ENCODE assay signal across 7 mouse cellular contexts in the genomic region with DNA sequence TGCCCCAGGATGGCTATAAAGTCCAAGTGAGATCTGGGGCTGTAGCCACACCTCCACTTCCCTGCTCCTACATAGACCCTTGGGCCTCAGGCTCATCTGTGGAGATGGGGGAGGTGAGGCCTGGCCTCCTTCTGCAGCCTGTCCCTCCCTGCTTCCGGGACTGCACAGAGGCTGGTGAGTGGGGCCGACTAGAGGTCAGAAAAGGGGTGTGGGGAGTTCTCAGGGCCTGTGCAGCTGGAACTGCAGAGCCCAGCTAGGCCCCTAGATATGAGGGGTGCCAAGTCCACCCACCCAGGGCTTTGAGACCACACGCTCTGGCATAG. TPM values are rescaled to one million over a fixed set of nuclear protein-coding genes. Genes with fewer than 3 reads are reported as not detected.
A peak's percentile ranks its signal among the peaks of the same experiment; 100 is the strongest.
DNase-seq lines count a peak whose midpoint lies in the region; ATAC-seq and TF ChIP-seq lines count a peak whose summit lies in the region.

No protein-coding gene starts in this region.

- TF ChIP-seq EP300 in stomach, postnatal 0 days (optimal IDR thresholded peaks at IDR 0.05): no peak

- peak overlapping the region; percentile 78 for H3K27ac ChIP-seq in brown adipose tissue, adult 24 weeks (replicated peaks; ENCODE audit: low read depth, low read length)
- H3K27ac ChIP-seq in liver, embryonic 12.5 days: peak overlapping the region; percentile 62
- H3K27ac ChIP-seq in stomach, postnatal 0 days (replicated peaks): peak overlapping the region; percentile 88

- H3K9ac ChIP-seq in liver, embryonic 12.5 days: no peak overlapping the region
- peak overlapping the region; percentile 38; the same call in 1 of the 2 replicates for H3K9ac ChIP-seq in stomach, postnatal 0 days (ENCODE audit: low read length)

- peaks cover 17% of the 10 kb centered on the region for H3K4me1 ChIP-seq in brown adipose tissue, adult 24 weeks (ENCODE audit: control insufficient read depth, insufficient read depth, insufficient read length, low read length)
- peaks cover 23% of the 10 kb centered on the region for H3K4me1 ChIP-seq in liver, embryonic 12.5 days
- peaks cover 10% of the 10 kb centered on the region for H3K4me1 ChIP-seq in stomach, postnatal 0 days (replicated peaks; ENCODE audit: control insufficient read depth, insufficient read depth)

- H3K4me3 ChIP-seq in brown adipose tissue, adult 24 weeks (ENCODE audit: insufficient read depth, low read depth, low read length): no peak overlapping the region
- no peak overlapping the region for H3K4me3 ChIP-seq in liver, embryonic 12.5 days
- no peak overlapping the region for H3K4me3 ChIP-seq in stomach, postnatal 0 days (ENCODE audit: low read depth, low read length)

- ATAC-seq in liver, embryonic 12.5 days: 0 out of 2 replicates have a peak, but pooled peaks have one; percentile 37
- ATAC-seq in stomach, postnatal 0 days (ENCODE audit: low FRiP score, low TSS enrichment): peak; percentile 89

- no peak overlapping the region for H3K4me2 ChIP-seq in liver, embryonic 12.5 days
- H3K4me2 ChIP-seq in stomach, postnatal 0 days (replicated peaks; ENCODE audit: low read depth): no peak overlapping the region

- H3K36me3 ChIP-seq in liver, embryonic 12.5 days: peaks cover 41% of the 10 kb centered on the region
- no peaks in the 10 kb centered on the region for H3K36me3 ChIP-seq in stomach, postnatal 0 days (ENCODE audit: control insufficient read depth, insufficient read depth, low read length)

- TF ChIP-seq CTCF in stomach, postnatal 0 days (IDR thresholded peaks at IDR 0.05; ENCODE audit: low read depth): peak; percentile 31

- 41% methylated on average over 3 of the region's 3 CpGs for WGBS in liver, embryonic 12.5 days (ENCODE audit: insufficient replicate concordance)
- 17% methylated on average over 3 of the region's 3 CpGs for WGBS in stomach, postnatal 0 days

- H3K9me3 ChIP-seq in liver, embryonic 12.5 days (replicated peaks): no peaks in the 10 kb centered on the region
- H3K9me3 ChIP-seq in stomach, postnatal 0 days (ENCODE audit: control insufficient read depth, low read length): no peaks in the 10 kb centered on the region

- intact Hi-C loops in heart, postnatal 25 days (cut with DNase I): no loop called here

- no peaks in the 10 kb centered on the region for H3K27me3 ChIP-seq in liver, embryonic 12.5 days (replicated peaks)
- no peaks in the 10 kb centered on the region for H3K27me3 ChIP-seq in stomach, postnatal 0 days (ENCODE audit: control insufficient read depth, insufficient read depth, low read length)

- peak; percentile 42 for DNase-seq in ES-CJ7 (ENCODE audit: low read depth, low spot score)
- DNase-seq in heart, postnatal 25 days (ENCODE audit: low spot score): peak; percentile 51
- peak; percentile 77 for DNase-seq in stomach, postnatal 0 days (ENCODE audit: low spot score)
- no peak for DNase-seq in cerebellum, postnatal 14 days
- no peak for DNase-seq in ovary, postnatal 10 days (ENCODE audit: low spot score)

RNA-seq across cellular contexts. Expression of a gene that starts 21.5 kb away (rescaled TPM):
- polyA plus RNA-seq in brown adipose tissue, adult 24 weeks (2012; ENCODE audit: insufficient read depth, insufficient read length, missing spikeins): 4.9 and 5.3 TPM in 2 replicates
- 10 to 100 TPM; 15.3 to 19.2 TPM for total RNA-seq in heart, postnatal 25 days (2021)
- polyA plus RNA-seq in liver, embryonic 12.5 days (2016; fragmentation: Nextera tagmentation; extraction: Ambion mirVana): 4.6 and 5.8 TPM in 2 replicates
- 6.6 and 8.2 TPM in 2 replicates for polyA plus RNA-seq in stomach, postnatal 0 days (2015; fragmentation: Nextera tagmentation; extraction: Ambion mirVana)

RNA-seq across cellular contexts. Expression of a gene that starts 30.8 kb away (rescaled TPM):
- polyA plus RNA-seq in brown adipose tissue, adult 24 weeks (2012; ENCODE audit: insufficient read depth, insufficient read length, missing spikeins): 10.4 and 13.2 TPM in 2 replicates
- total RNA-seq in heart, postnatal 25 days (2021): 1 to 10 TPM; 6.0 to 6.1 TPM
- 17.6 and 17.9 TPM in 2 replicates for polyA plus RNA-seq in liver, embryonic 12.5 days (2016; fragmentation: Nextera tagmentation; extraction: Ambion mirVana)
- polyA plus RNA-seq in stomach, postnatal 0 days (2015; fragmentation: Nextera tagmentation; extraction: Ambion mirVana): 19.3 and 20.2 TPM in 2 replicates

RNA-seq across cellular contexts. Expression of a gene that starts 43.2 kb away (rescaled TPM):
- 8.8 and 9.4 TPM in 2 replicates for polyA plus RNA-seq in brown adipose tissue, adult 24 weeks (2012; ENCODE audit: insufficient read depth, insufficient read length, missing spikeins)
- total RNA-seq in heart, postnatal 25 days (2021): 1 to 10 TPM; 7.4 to 9.0 TPM
- 19.7 and 20.5 TPM in 2 replicates for polyA plus RNA-seq in liver, embryonic 12.5 days (2016; fragmentation: Nextera tagmentation; extraction: Ambion mirVana)
- polyA plus RNA-seq in stomach, postnatal 0 days (2015; fragmentation: Nextera tagmentation; extraction: Ambion mirVana): 15.2 and 15.8 TPM in 2 replicates

RNA-seq across cellular contexts. Expression of a gene that starts 45.8 kb away (rescaled TPM):
- 5.3 and 6.1 TPM in 2 replicates for polyA plus RNA-seq in brown adipose tissue, adult 24 weeks (2012; ENCODE audit: insufficient read depth, insufficient read length, missing spikeins)
- total RNA-seq in heart, postnatal 25 days (2021): 1 to 10 TPM; 9.7 to 9.8 TPM
- 1.2 and 1.3 TPM in 2 replicates for polyA plus RNA-seq in liver, embryonic 12.5 days (2016; fragmentation: Nextera tagmentation; extraction: Ambion mirVana)
- polyA plus RNA-seq in stomach, postnatal 0 days (2015; fragmentation: Nextera tagmentation; extraction: Ambion mirVana): 2.1 and 2.9 TPM in 2 replicates

Comparison
In these comparisons a context has a peak if more than half of its experiments do, and no peak if none do; other contexts are left out.
1. DNase-seq: peak in ES-CJ7 (single experiment), heart, postnatal 25 days (single experiment) and stomach, postnatal 0 days (single experiment); none in cerebellum, postnatal 14 days (0 of 2) and ovary, postnatal 10 days (single experiment).
2. Peak in every context shown above with its lines, with median percentiles within 50 percentile points of each other: H3K27ac ChIP-seq.